Comparison of ENCODE assay signal across 8 mouse cellular contexts in genomic region chr2:130629839-130630203, GRCm38 (mm10). TPM values are rescaled to one million over a fixed set of nuclear protein-coding genes. Genes with fewer than 3 reads are reported as not detected.
DNase-seq lines count a peak whose midpoint lies in the region; ATAC-seq and TF ChIP-seq lines count a peak whose summit lies in the region.

Gene Fastkd5 (minus strand): TSS chr2:130630027.
Gene Ubox5 (minus strand): TSS chr2:130630038.

- peak; percentile 92 for ATAC-seq in forebrain, embryonic 15.5 days (replicated peaks)
- peak; percentile 86 for ATAC-seq in lung, embryonic 14.5 days (ENCODE audit: insufficient read depth)

- no peaks in the 10 kb centered on the region for H3K9me3 ChIP-seq in forebrain, embryonic 15.5 days
- H3K9me3 ChIP-seq in lung, embryonic 14.5 days (ENCODE audit: low read depth, low read length), result no peaks in the 10 kb centered on the region

- TF ChIP-seq CTCF in lung, embryonic 14.5 days (IDR thresholded peaks at IDR 0.05; ENCODE audit: low read depth), result no peak
- TF ChIP-seq CTCF in olfactory bulb, adult 2 months (IDR thresholded peaks at IDR 0.05; ENCODE audit: insufficient read depth, low read depth, low read length), result no peak
- TF ChIP-seq CTCF in thymus, adult 2 months (IDR thresholded peaks at IDR 0.05; ENCODE audit: borderline replicate concordance, control insufficient read depth, extremely low read depth, insufficient read depth, low read length, poor library complexity), result no peak

- peaks cover 22% of the 10 kb centered on the region for H3K4me1 ChIP-seq in forebrain, embryonic 15.5 days
- peaks cover 11% of the 10 kb centered on the region for H3K4me1 ChIP-seq in lung, embryonic 14.5 days (ENCODE audit: insufficient read depth)
- peaks cover 14% of the 10 kb centered on the region for H3K4me1 ChIP-seq in olfactory bulb, adult 2 months (ENCODE audit: control insufficient read depth, insufficient read depth, low read length)
- H3K4me1 ChIP-seq in thymus, adult 2 months (replicated peaks; ENCODE audit: control insufficient read depth, insufficient read depth, low read length), result peaks cover 14% of the 10 kb centered on the region

- DNase-seq in ES-CJ7 (ENCODE audit: low read depth, low spot score), result peak; percentile 86
- peak; percentile 86 for DNase-seq in cerebellum, adult 11-12 months
- peak; percentile 72 for DNase-seq in heart, postnatal 25 days (ENCODE audit: low spot score)
- peak; percentile 81 to 95 for DNase-seq in layer of hippocampus, adult 18-20 months (ENCODE audit: low spot score in 2 of 2)
- peak; percentile 97 for DNase-seq in lung, embryonic 14.5 days
- peak; percentile 87 for DNase-seq in thymus, adult 2 months

- H3K4me2 ChIP-seq in forebrain, embryonic 15.5 days (replicated peaks), result peak within 1 kb of the TSS; percentile 91
- peak within 1 kb of the TSS; percentile 74 for H3K4me2 ChIP-seq in lung, embryonic 14.5 days

- peak within 1 kb of the TSS; percentile 32; the same call in 1 of the 2 replicates for H3K27ac ChIP-seq in forebrain, embryonic 15.5 days (replicated peaks)
- peak within 1 kb of the TSS; percentile 75 for H3K27ac ChIP-seq in lung, embryonic 14.5 days (ENCODE audit: low read depth)
- H3K27ac ChIP-seq in olfactory bulb, adult 2 months (ENCODE audit: insufficient read depth, low read depth, low read length), result peak within 1 kb of the TSS; percentile 37; the same call in 1 of the 2 replicates
- no peak within 1 kb of the TSS for H3K27ac ChIP-seq in thymus, adult 2 months (ENCODE audit: control insufficient read depth, insufficient read depth, low read length)

- WGBS in forebrain, embryonic 15.5 days, result under 1% methylated on average over 25 of the region's 25 CpGs
- WGBS in lung, embryonic 14.5 days, result under 1% methylated on average over 25 of the region's 25 CpGs
- under 1% methylated on average over 24 of the region's 25 CpGs for WGBS in olfactory bulb, adult 2 months
- WGBS in thymus, adult 2 months, result 1% methylated on average over 25 of the region's 25 CpGs

- peaks cover 16% of the 10 kb centered on the region for H3K36me3 ChIP-seq in forebrain, embryonic 15.5 days
- peaks cover 17% of the 10 kb centered on the region for H3K36me3 ChIP-seq in lung, embryonic 14.5 days (ENCODE audit: insufficient read depth)
- no peaks in the 10 kb centered on the region; the same call in 1 of the 2 replicates for H3K36me3 ChIP-seq in thymus, adult 2 months (ENCODE audit: control insufficient read depth, insufficient read depth, low read length)

- peak within 1 kb of the TSS; percentile 69 for H3K9ac ChIP-seq in forebrain, embryonic 15.5 days (replicated peaks)
- H3K9ac ChIP-seq in lung, embryonic 14.5 days, result peak within 1 kb of the TSS; percentile 94

- intact Hi-C loops in heart, postnatal 25 days (cut with DNase I), result no loop called here

- H3K27me3 ChIP-seq in forebrain, embryonic 15.5 days, result peaks cover 12% of the 10 kb centered on the region; the same call in 1 of the 2 replicates
- H3K27me3 ChIP-seq in lung, embryonic 14.5 days (ENCODE audit: insufficient read depth, low read length), result peaks cover 17% of the 10 kb centered on the region
- no peaks in the 10 kb centered on the region for H3K27me3 ChIP-seq in thymus, adult 2 months (ENCODE audit: control insufficient read depth, insufficient read depth, low read length)

- peak; percentile 46; the same call in 1 of the 2 replicates for TF ChIP-seq POLR2A in olfactory bulb, adult 2 months (IDR thresholded peaks at IDR 0.05; ENCODE audit: insufficient read depth, low read depth, low read length)
- TF ChIP-seq POLR2A in thymus, adult 2 months (IDR thresholded peaks at IDR 0.05; ENCODE audit: control insufficient read depth, extremely low read depth, insufficient read depth, low read length, poor library complexity), result peak; percentile 48; the same call in 1 of the 2 replicates

- H3K4me3 ChIP-seq in forebrain, embryonic 15.5 days, result peak within 1 kb of the TSS; percentile 62
- H3K4me3 ChIP-seq in lung, embryonic 14.5 days (ENCODE audit: low read depth, low read length), result peak within 1 kb of the TSS; percentile 95
- H3K4me3 ChIP-seq in olfactory bulb, adult 2 months (ENCODE audit: insufficient read depth, low read depth, low read length), result peak within 1 kb of the TSS; percentile 63
- H3K4me3 ChIP-seq in thymus, adult 2 months (ENCODE audit: control insufficient read depth, insufficient read depth, low read length), result peak within 1 kb of the TSS; percentile 98

RNA-seq across cellular contexts. Expression of gene Fastkd5, which starts in this region (rescaled TPM):
- polyA plus RNA-seq in forebrain, embryonic 15.5 days (2015; fragmentation: Nextera tagmentation; extraction: Ambion mirVana), result 14.1 and 15.4 TPM in 2 replicates
- 1 to 10 TPM; 7.7 to 8.5 TPM for total RNA-seq in heart, postnatal 25 days (2021)
- 10 to 100 TPM in 1 of 2 experiments, 1 to 10 TPM in 1; 9.6 to 10.4 TPM for total RNA-seq in layer of hippocampus, adult 18-20 months (2021)
- polyA plus RNA-seq in lung, embryonic 14.5 days (2014; fragmentation: Nextera tagmentation; extraction: Ambion mirVana), result 18.3 and 18.6 TPM in 2 replicates
- polyA plus RNA-seq in olfactory bulb, adult 2 months (2012; ENCODE audit: insufficient read depth, insufficient read length, low replicate concordance, missing spikeins), result not detected in 2 replicates
- 3.7 and 4.3 TPM in 2 replicates for polyA plus RNA-seq in thymus, adult 2 months (2012; rRNA removed)

RNA-seq across cellular contexts. Expression of gene Ubox5, which starts in this region (rescaled TPM):
- polyA plus RNA-seq in forebrain, embryonic 15.5 days (2015; fragmentation: Nextera tagmentation; extraction: Ambion mirVana), result 12.7 and 12.9 TPM in 2 replicates
- 1 to 10 TPM; 4.0 to 4.2 TPM for total RNA-seq in heart, postnatal 25 days (2021)
- total RNA-seq in layer of hippocampus, adult 18-20 months (2021), result 10 to 100 TPM in 1 of 2 experiments, 1 to 10 TPM in 1; 9.3 to 11.2 TPM
- polyA plus RNA-seq in lung, embryonic 14.5 days (2014; fragmentation: Nextera tagmentation; extraction: Ambion mirVana), result 12.4 and 12.6 TPM in 2 replicates
- polyA plus RNA-seq in olfactory bulb, adult 2 months (2012; ENCODE audit: insufficient read depth, insufficient read length, low replicate concordance, missing spikeins), result not detected in 2 replicates
- polyA plus RNA-seq in thymus, adult 2 months (2012; rRNA removed), result 10.7 and 11.8 TPM in 2 replicates
